Mouse (Mus musculus) bone marrow macrophage, adult 2 months (primary cell): ENCODE data around the gene Scd3.

ENCODE experiments used
- CTCF ChIP-seq: IDR thresholded peaks from 2 replicates; pipeline ENCODE4 v1.5.1; 2012; ENCODE audit warnings: low read depth, mild to moderate bottlenecking, low read length, moderate library complexity
- POLR2A ChIP-seq: IDR thresholded peaks from 2 replicates; pipeline ENCODE4 v1.6.1; 2012; ENCODE audit warnings: mild to moderate bottlenecking, low read depth, low read length, borderline replicate concordance

DNA sequence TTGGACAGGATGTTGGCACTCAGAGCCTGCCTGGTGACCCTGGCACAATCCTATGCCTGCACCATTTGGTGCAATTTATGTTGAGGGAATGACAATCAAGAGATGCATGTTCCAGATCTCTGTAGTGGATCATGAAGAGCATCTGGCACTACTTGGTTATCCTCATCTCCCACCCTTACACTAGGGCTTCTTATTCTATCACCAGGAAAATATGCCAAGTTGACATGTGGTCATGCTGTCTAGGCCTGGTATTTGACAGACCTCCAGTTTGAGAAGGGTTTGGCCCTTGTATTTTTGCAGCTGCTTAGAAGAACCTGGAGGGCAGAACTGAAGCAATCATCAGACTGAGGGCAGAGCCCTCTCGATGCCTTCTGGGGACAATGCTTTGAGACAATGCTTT is 72.3 kb downstream of the Scd3 start:
- TF ChIP-seq CTCF = no peak
- no peak for TF ChIP-seq POLR2A
